Mouse (Mus musculus) frontal cortex, postnatal 14 days (tissue): ENCODE measurements around the gene Setd2.
A peak's percentile ranks its signal among the peaks of the same experiment; 100 is the strongest.

Experiments used
- DNase-seq, 2 experiments: peaks; one replicate each; pipeline ENCODE4 v3.0.0; 2022; ENCODE audit warnings: low spot score in 2 of 2

Setd2 gene

GRCm38 (mm10) chr9:110654726-110655650 lies 122.6 kb downstream of the Setd2 start:
- DNase-seq, result no peak

DNA sequence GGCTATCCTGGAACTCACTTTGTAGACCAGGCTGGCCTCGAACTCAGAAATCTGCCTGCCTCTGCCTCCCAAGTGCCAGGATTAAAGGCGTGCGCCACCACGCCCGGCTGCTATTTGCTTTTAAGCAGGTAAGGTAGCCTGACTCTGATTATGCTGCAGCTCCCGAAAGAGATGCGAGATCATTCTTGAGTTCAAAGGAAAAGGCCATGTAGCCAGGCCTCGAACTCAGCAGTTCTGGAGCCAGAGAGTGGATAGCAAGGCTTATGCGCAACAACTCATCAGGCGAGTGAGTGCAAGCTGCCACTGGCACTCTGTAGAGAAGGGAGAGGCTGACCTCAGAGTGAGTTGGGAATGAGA lies 123.2 kb downstream of the Setd2 start:
- DNase-seq, result no peak

DNA sequence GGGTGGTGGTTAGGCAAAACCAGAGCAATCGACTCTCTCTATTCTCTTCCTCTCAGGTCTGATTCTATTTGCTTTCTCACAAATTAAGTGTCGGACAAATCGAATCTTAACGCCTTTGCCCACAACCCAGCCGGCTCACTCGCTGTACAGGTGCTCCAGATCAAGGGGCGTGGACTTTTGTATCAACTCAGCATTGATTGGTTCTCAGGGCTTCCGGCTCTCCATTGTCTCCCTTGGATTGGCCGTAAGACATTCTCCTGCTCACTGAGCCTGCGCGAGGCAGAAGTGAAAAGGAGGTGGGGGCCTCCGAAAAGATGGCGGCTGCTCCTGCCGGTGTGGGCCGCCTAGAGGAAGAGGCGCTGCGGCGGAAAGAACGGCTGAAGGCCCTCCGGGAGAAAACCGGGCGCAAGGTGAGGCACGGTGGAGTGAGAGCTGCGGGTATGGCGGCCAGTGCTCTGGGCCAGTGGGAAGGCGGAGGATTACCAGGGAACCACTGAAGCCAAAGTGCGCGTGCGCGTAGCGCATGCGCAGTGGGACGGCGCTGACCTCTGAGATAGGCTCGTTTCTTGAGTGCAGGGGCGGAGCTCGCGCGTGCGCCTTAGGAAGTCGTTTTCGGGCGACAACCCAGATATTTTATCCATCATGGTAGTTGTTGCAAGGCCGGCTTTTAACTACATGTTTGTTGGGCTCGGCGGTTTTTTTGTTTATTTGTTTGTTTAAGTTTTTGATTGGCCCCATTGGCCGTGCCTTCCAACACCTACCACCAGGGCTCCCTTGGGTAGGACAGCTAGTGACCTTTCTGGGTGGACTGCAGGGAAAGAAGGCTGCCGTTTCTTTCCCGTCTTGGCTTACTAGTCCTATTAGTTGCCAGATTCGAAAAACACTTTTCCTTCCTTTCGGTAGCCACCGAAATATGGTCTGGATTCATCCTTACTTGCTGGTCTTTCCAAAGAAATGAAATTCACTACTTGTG lies 124.1 kb downstream of the Setd2 start, which contains the start of gene Ccdc12:
Gene Ccdc12 (plus strand): TSS at position 255 of the 973 bp plus-strand sequence.
- DNase-seq, result peak; percentile 93 to 94

DNA sequence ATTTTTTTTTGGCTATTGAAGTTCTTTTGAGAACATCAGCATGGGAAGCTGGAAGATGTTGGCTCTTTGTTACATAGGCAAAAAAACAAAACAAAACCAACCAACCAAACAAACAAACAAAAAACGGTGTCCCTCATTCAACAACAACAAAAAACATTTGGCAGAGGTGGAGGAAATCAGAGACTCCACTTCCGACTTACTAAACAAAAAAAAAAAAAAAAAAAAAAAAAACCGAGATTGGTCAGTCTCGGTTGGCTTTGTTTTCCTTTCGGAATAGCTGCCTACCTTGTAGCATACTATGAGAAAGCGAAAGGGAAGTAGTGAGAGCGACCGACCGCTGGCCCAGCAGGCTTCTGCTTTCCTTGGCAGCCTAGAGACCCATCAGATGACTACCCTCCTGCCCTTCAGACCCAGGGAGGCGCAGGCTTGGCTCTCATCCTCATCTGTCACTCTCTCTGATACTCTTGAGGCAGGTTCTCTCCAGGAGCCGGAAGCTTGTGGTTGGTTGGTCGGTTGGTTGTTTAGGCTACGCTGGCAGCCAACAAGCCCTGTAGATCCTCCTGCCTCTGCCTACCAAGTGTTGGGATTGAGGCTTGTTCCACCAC lies 125.2 kb downstream of the Setd2 start:
- DNase-seq, result no peak

GRCm38 (mm10) chr9:110659521-110659920 lies 127.1 kb downstream of the Setd2 start:
- DNase-seq, result no peak

DNA sequence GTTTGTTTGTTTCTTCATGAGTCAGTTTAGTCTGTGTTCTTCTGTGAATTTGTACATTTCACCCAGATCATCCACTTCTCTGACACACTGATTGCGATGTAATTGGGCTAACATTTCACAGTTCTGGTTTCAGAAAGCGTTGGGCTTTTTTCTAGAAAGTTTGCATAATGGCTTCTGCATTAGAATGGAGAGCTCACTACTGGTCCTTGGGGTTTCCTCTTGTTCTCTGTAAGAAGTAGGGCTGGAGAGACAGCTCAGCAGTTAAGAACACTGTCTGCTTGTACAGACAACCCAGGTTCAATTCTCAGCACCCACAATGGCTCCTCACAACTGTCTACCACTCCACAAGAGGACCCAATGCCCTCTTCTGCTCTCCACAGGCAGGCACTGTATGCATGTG lies 127.8 kb downstream of the Setd2 start:
- no peak for DNase-seq

DNA sequence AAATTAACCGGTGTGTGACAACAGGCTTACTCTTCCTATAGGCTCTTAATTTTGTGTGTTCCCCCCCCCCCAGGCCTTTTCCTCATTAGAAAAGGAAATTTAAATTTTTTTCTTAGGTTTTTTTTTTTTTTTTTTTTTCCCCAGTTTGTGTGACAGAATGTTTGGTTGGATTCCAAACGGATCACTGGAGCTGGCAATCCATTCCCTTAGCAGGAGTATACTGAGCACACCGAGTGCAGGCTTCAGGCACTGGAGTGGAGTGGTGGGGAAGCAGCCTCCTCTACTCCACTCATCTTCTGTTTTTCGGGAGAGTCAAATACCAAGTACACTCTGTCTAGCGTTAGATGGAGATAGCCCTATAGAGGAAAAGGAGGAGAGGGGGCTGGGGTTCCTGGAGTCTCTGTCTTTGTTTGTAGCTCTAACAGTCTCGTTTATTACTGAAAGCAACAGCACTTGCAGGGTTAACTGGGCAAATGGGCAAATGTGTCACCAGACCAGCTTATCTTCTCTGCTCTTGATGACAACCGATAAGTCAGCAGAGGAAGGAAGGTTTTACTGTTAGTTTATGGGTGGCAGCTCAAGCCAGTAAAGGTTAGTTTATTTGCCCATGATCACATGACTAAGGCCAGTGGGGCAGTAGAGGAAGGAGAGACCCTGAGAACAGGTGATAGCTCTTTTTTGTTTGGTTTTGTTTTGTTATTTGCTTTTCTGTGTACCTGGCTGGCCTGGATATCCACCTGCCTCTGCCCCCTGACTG lies 128.6 kb downstream of the Setd2 start:
- DNase-seq, result no peak

DNA sequence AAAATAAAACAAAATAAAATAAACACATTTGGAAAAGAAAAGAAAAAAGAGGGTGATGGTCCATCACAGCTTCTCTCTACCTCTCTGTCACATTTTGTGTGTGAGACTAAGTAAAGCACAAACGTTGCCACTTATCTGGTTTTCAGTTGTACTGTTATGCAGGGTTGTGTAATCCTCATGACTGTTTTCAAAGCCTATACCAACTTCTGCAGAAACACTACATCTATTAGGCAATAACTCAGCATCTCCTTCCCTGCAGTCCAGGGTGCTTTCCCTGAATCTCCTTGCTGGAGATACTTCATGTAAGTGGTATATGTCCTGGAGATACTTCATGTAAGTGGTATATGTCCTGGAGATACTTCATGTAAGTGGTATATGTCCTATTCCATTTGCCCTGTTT lies 130.4 kb downstream of the Setd2 start:
- DNase-seq, result no peak

- DNase-seq, result no peak
Observed at GRCm38 (mm10) chr9:110665912-110666311, 133.5 kb downstream of the Setd2 start.

DNA sequence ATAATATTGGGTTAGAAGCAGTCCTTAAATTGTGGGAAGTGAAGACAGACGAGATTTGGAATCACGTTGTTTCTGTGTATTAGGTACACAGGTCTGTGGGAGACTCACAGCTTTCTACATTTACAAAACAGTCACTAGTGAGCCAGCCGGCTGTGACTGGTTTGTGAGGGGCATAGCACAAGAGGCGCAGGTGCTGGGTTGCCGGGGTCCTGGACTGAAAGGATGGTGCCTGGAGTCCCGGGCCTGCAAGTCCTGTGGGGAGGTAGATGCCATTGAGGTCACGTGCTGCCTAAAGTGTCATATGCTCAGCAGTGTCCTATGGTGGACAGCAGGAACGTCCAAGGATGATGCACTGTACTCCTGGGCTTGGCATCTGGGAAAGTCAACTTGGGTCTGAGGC lies 134.0 kb downstream of the Setd2 start:
- no peak for DNase-seq

- no peak for DNase-seq
Observed at GRCm38 (mm10) chr9:110667219-110667836, 134.9 kb downstream of the Setd2 start.
